Mouse (Mus musculus): Measurements from ENCODE around the gene Ncaph.

DNA sequence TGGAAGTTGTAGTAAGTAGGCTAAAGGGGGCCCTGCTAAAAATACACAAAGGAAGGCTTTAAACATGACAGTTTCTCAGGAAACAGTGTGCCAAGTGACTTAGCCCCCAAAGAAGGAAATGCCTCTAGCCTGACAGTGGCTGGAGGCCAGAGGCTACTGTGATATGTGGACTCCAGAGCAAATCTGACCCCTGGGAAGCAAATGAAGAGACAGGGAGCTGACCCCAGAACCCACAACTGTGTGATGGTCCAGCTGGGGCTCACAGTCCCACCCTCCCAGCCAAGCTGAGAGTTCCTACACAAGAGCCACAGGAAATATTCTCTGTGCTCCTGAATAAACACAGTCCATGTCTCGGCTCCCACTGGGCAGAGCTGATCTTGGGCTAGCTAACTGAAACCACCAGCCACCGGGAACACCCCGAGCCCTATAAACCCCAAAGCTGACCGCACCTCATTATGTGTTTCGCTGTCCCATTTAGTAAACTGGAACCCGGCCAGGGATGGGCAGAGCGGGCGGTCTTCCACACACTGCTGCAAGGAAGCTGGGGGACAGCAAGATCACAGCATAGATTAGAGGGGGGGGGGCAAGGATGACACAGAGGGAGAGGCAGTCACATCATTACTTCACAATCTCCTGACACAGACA is 12.0 kb downstream of the Ncaph start:
- TF ChIP-seq CTCF (IDR thresholded peaks at IDR 0.05; ENCODE audit: control insufficient read depth, insufficient read depth, insufficient replicate concordance, low read depth, low read length) (no peak), POLR2A (IDR thresholded peaks at IDR 0.05; ENCODE audit: control insufficient read depth, low read depth, low read length) (no peak)

Measured in testis, adult 2 months (tissue).